Mouse (Mus musculus) intestine, postnatal 0 days (tissue): ENCODE data around the gene Tex19.2. TPM values are rescaled to one million over a fixed set of nuclear protein-coding genes. Genes with fewer than 3 reads are reported as not detected.

Experiments used
- ATAC-seq: fragments of 200-750 bp; cut with Nextera tagmentation; 2 replicates; pipeline ENCODE4 v1.8.0; 2017; ENCODE audit warnings: mild to moderate bottlenecking, moderate TSS enrichment, moderate library complexity
- H3K27ac ChIP-seq: fragments of 300-500 bp; sonication (generic); 2 replicates; pipeline ENCODE4 v1.5.1; 2014; ENCODE audit warnings: mild to moderate bottlenecking, low read depth, low read length, moderate library complexity
- H3K27me3 ChIP-seq: fragments of 300-500 bp; sonication (generic); replicated peaks from 2 replicates; pipeline ENCODE4 v1.6.1; 2014; ENCODE audit warnings: low read length, mixed read lengths; ENCODE audit not compliant: control insufficient read depth, insufficient read depth
- H3K36me3 ChIP-seq: fragments of 300-500 bp; sonication (generic); 2 replicates; pipeline ENCODE4 v1.6.1; 2014; ENCODE audit warnings: mild to moderate bottlenecking, moderate library complexity; ENCODE audit not compliant: control insufficient read depth, insufficient read depth
- H3K4me1 ChIP-seq: fragments of 300-500 bp; sonication (generic); replicated peaks from 2 replicates; pipeline ENCODE4 v1.6.1; 2014; ENCODE audit warnings: antibody characterized with exemption, low read length, mixed read lengths; ENCODE audit not compliant: control insufficient read depth, insufficient read depth
- H3K4me2 ChIP-seq: fragments of 300-500 bp; sonication (generic); replicated peaks from 2 replicates; pipeline ENCODE4 v1.6.1; 2014; ENCODE audit warnings: low read depth, mild to moderate bottlenecking, moderate library complexity
- H3K4me3 ChIP-seq: fragments of 300-500 bp; sonication (generic); 2 replicates; pipeline ENCODE4 v1.5.1; 2014; ENCODE audit warnings: low read depth, low read length
- H3K9ac ChIP-seq: fragments of 300-500 bp; sonication (generic); 2 replicates; pipeline ENCODE4 v1.6.1; 2014; ENCODE audit warnings: mild to moderate bottlenecking, low read depth, low read length
- H3K9me3 ChIP-seq: fragments of 300-500 bp; sonication (generic); 2 replicates; pipeline ENCODE4 v1.6.1; 2016; ENCODE audit warnings: mixed run types; ENCODE audit not compliant: control insufficient read depth
- CTCF ChIP-seq: sonication (generic); IDR thresholded peaks from 2 replicates; pipeline ENCODE4 v1.5.1; 2016; ENCODE audit warnings: low read depth, mild to moderate bottlenecking, control low read depth, antibody characterized with exemption, moderate library complexity
- whole genome bisulfite sequencing: fragments of 180-500 bp; shearing (Covaris S2); extraction: QIAGEN DNeasy Blood & Tissue Kit; methylation state at CpG from one replicate; pipeline ENCODE4 v1.1.7; 2014; 5-methylcytosine and 5-hydroxymethylcytosine counted together
- polyA plus RNA-seq: library from polyadenylated mRNA; unstranded; fragments of >200 nt; fragmentation: Nextera tagmentation; extraction: Ambion mirVana; gene quantifications from 2 replicates; pipeline ENCODE4 v1.2.1, GENCODE M21; 2015

The Tex19.2 gene
- polyA plus RNA-seq, 1 experiment from 2014 or later = 0.33 TPM

GRCm38 (mm10) chr11:121129616-121130015, 11.1 kb upstream of the Tex19.2 start:
- Histone ChIP-seq H3K9me3 (no peaks in the 10 kb centered on the region), H3K9ac (no peak overlapping the region), H3K4me3 (no peak overlapping the region), H3K27me3 (no peaks in the 10 kb centered on the region), H3K36me3 (no peaks in the 10 kb centered on the region), H3K27ac (no peak overlapping the region), H3K4me2 (no peak overlapping the region), H3K4me1 (no peaks in the 10 kb centered on the region)
- TF ChIP-seq CTCF = no peak
- WGBS = 67% methylated on average over 1 of the region's 1 CpGs
- ATAC-seq = no peak

- no peak for ATAC-seq
- no peak for TF ChIP-seq CTCF
- Histone ChIP-seq H3K4me1 (no peaks in the 10 kb centered on the region), H3K9me3 (no peaks in the 10 kb centered on the region), H3K27me3 (no peaks in the 10 kb centered on the region), H3K4me3 (no peak overlapping the region), H3K36me3 (no peaks in the 10 kb centered on the region), H3K4me2 (no peak overlapping the region), H3K9ac (no peak overlapping the region), H3K27ac (no peak overlapping the region)
- WGBS = 85% methylated on average over 3 of the region's 3 CpGs
Measured at GRCm38 (mm10) chr11:121127441-121127840, 9.0 kb upstream of the Tex19.2 start.

GRCm38 (mm10) chr11:121126395-121126794, 7.9 kb upstream of the Tex19.2 start:
- Histone ChIP-seq H3K9me3 (no peaks in the 10 kb centered on the region), H3K4me3 (no peak overlapping the region), H3K27ac (no peak overlapping the region), H3K36me3 (no peaks in the 10 kb centered on the region), H3K27me3 (no peaks in the 10 kb centered on the region), H3K4me2 (no peak overlapping the region), H3K4me1 (no peaks in the 10 kb centered on the region), H3K9ac (no peak overlapping the region)
- no peak for ATAC-seq
- WGBS = 80% methylated on average over 1 of the region's 1 CpGs
- peak; percentile 71 for TF ChIP-seq CTCF

- H3K9me3 ChIP-seq = no peaks in the 10 kb centered on the region
- no peaks in the 10 kb centered on the region for H3K27me3 ChIP-seq
- no peak overlapping the region for H3K4me3 ChIP-seq
- no peak overlapping the region for H3K9ac ChIP-seq
- H3K4me2 ChIP-seq = no peak overlapping the region
- H3K4me1 ChIP-seq = no peaks in the 10 kb centered on the region
- no peak for TF ChIP-seq CTCF
- ATAC-seq = no peak
- no peak overlapping the region for H3K27ac ChIP-seq
- no peaks in the 10 kb centered on the region for H3K36me3 ChIP-seq
- 60% methylated on average over 3 of the region's 3 CpGs for WGBS
Measured at GRCm38 (mm10) chr11:121125522-121126172, 7.2 kb upstream of the Tex19.2 start.

GRCm38 (mm10) chr11:121123438-121123837, 5.0 kb upstream of the Tex19.2 start:
- TF ChIP-seq CTCF = no peak
- Histone ChIP-seq H3K36me3 (no peaks in the 10 kb centered on the region), H3K4me1 (no peaks in the 10 kb centered on the region), H3K27me3 (no peaks in the 10 kb centered on the region), H3K4me2 (no peak overlapping the region), H3K4me3 (no peak overlapping the region), H3K9ac (no peak overlapping the region), H3K27ac (no peak overlapping the region), H3K9me3 (no peaks in the 10 kb centered on the region)
- 90% methylated on average over 4 of the region's 4 CpGs for WGBS
- no peak for ATAC-seq

- Histone ChIP-seq H3K27me3 (no peaks in the 10 kb centered on the region), H3K4me2 (no peak overlapping the region), H3K36me3 (no peaks in the 10 kb centered on the region), H3K4me3 (no peak overlapping the region), H3K9ac (no peak overlapping the region), H3K4me1 (no peaks in the 10 kb centered on the region), H3K9me3 (no peaks in the 10 kb centered on the region), H3K27ac (no peak overlapping the region)
- TF ChIP-seq CTCF = no peak
- ATAC-seq = no peak
- 16% methylated on average over 2 of the region's 2 CpGs for WGBS
Measured at GRCm38 (mm10) chr11:121122024-121122670, 3.7 kb upstream of the Tex19.2 start.
